Mouse (Mus musculus) spleen, adult 18-20 months (tissue): ENCODE results near the gene Tmpo.

Experiments
- DNase-seq, 2 experiments: peaks; one replicate each; pipeline ENCODE4 v3.0.0; 2022; ENCODE audit warnings: mixed read lengths in 2 of 2

The Tmpo gene

GRCm38 (mm10) chr10:91105981-91106380 is 75.1 kb downstream of the Tmpo start:
- no peak for DNase-seq

GRCm38 (mm10) chr10:91102799-91103590 is 78.1 kb downstream of the Tmpo start:
- no peak for DNase-seq

- no peak for DNase-seq
Measured at GRCm38 (mm10) chr10:91101936-91102335, 79.2 kb downstream of the Tmpo start.

GRCm38 (mm10) chr10:91100101-91100500 is 81.0 kb downstream of the Tmpo start:
- no peak for DNase-seq

- DNase-seq: no peak
Measured at GRCm38 (mm10) chr10:91098056-91098455, 83.1 kb downstream of the Tmpo start.
